Mouse (Mus musculus) megakaryocyte, adult 5-6 weeks (primary cell): Measurements from ENCODE around the gene Nsrp1. TPM values are rescaled to one million over a fixed set of nuclear protein-coding genes. Genes with fewer than 3 reads are reported as not detected.
A peak's percentile ranks its signal among the peaks of the same experiment; 100 is the strongest.
"Not testable (repeated sequence)": the region's sequence is repeated elsewhere in the genome, so short reads cannot be mapped to it uniquely, and the experiment has no call there.

ENCODE experiments used
- ATAC-seq: 2 replicates; pipeline ENCODE4 v1.8.0; 2016; ENCODE audit warnings: mild to moderate bottlenecking, inconsistent platforms; ENCODE audit not compliant: poor library complexity, severe bottlenecking
- total RNA-seq, 2 experiments: library from RNA; stranded (forward) in 1 of 2; stranded (reverse) in 1 of 2; fragments of 153-499, 151-499 nt in 1 of 2; fragments of 221-1000, 200-1000 nt in 1 of 2; gene quantifications; 2 replicates each; pipeline versions ENCODE4 v1.2.3 to v1.2.4; 2015 to 2017

Nsrp1 gene
- total RNA-seq (2015): 24.4 and 41.4 TPM in 2 replicates
- 22.6 and 27.0 TPM in 2 replicates for total RNA-seq (2017)

DNA sequence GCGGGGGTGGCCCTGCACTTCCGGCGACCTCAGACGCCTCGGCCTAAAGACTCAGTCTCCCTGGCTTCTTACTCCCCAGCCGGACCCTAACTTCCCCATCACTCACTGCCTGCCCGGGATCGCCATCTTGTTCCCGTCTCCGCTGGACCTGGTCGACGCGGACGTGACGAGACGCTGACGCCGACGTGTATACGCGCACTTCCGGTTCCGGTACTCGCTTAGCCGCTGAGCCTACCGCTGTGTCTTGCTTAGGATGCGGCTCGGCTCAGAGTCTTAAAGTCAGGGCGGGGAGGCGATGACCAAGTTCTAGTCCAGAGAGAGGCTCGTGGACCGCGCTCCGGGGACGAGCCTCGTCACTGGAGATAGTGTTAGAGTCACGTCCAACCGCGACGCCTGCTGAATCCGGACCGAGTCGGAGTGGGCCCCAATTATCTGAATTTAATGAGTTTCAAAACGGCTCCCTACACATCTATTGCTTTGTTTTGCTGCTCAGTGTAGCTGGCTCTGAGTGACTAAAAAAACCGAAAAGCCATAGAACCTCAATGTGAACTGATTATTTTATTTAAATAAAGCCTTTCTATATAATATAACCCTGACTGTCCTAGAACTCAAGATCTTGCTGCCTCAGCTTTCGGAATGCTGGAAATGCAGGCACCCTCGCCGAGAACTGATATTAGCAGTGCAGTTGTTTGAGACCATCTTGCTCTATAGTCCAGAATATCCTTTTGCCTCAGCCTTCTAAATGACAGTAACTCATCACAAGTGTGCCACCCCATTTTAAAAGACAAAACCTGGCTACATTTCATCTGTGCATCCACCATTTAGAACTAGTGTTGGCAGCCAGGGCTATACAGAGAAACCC lies at the start of gene Nsrp1:
Nsrp1 (minus strand) TSS at position 163 of the 862 bp plus-strand sequence.
- peak; percentile 100 for ATAC-seq

- 0 out of 2 replicates have a peak, but pooled peaks have one; percentile 18 for ATAC-seq
These were observed 32.9 kb upstream of the Nsrp1 start for GRCm38 (mm10) chr11:77111141-77111540.

GRCm38 (mm10) chr11:77108442-77108841 lies 30.2 kb upstream of the Nsrp1 start:
- no peak for ATAC-seq

GRCm38 (mm10) chr11:77107872-77108271 lies 29.6 kb upstream of the Nsrp1 start:
- not testable (repeated sequence) for ATAC-seq

DNA sequence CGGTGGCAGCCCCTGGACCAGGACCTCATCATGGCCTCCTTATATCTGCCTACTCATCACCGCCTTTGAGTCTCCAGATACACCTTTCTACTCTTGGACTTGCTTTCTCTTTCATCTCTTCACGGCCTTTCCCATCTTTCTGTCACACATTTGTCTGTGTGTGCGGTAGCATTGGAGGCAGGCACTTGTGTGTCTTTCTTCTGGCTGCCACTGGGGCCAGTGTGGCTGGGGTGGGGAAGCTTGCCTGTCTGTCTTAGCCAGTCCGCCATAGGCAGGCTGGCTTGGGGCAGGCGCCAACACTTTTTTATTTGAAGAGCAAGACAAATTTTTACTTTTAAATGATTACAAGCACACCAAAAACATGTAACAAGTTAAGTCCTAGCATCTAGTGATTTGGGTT lies 28.7 kb upstream of the Nsrp1 start:
- no peak for ATAC-seq

GRCm38 (mm10) chr11:77100137-77100937 lies 22.1 kb upstream of the Nsrp1 start:
- ATAC-seq: peak; percentile 73

- ATAC-seq: no peak
These were observed 20.2 kb upstream of the Nsrp1 start for GRCm38 (mm10) chr11:77098332-77098972.

GRCm38 (mm10) chr11:77096991-77097390 lies 18.8 kb upstream of the Nsrp1 start:
- no peak for ATAC-seq

GRCm38 (mm10) chr11:77096581-77096980 lies 18.3 kb upstream of the Nsrp1 start:
- ATAC-seq: no peak

- no peak for ATAC-seq
These were observed 17.0 kb upstream of the Nsrp1 start for GRCm38 (mm10) chr11:77095206-77095605.

GRCm38 (mm10) chr11:77094136-77094535 lies 15.9 kb upstream of the Nsrp1 start:
- ATAC-seq: no peak

- ATAC-seq: peak; percentile 27; the same call in 1 of the 2 replicates
These were observed 15.0 kb upstream of the Nsrp1 start for GRCm38 (mm10) chr11:77093208-77093607.

- no peak for ATAC-seq
These were observed 10.9 kb upstream of the Nsrp1 start for GRCm38 (mm10) chr11:77089162-77089561.

DNA sequence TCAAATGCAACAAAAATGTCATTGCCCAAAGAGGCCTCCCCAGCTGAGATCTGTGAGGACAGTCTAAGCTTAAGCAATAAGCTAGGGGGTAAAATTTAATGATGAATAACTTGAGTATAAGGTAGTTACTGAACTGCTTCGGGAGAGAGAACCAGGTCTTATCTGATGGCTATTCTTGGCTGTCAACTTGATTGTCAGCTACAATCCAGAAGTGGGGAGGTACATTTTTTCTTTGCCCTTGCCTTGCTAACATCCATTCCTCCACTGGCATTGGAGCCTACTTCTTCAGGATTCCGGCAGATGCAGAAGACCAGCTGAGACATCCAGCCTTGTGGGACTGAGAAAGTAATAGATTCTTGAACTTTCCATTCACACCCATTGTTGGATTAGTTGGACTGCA lies 8.8 kb upstream of the Nsrp1 start:
- no peak for ATAC-seq

GRCm38 (mm10) chr11:77084001-77084682 lies 5.9 kb upstream of the Nsrp1 start:
- ATAC-seq: no peak

DNA sequence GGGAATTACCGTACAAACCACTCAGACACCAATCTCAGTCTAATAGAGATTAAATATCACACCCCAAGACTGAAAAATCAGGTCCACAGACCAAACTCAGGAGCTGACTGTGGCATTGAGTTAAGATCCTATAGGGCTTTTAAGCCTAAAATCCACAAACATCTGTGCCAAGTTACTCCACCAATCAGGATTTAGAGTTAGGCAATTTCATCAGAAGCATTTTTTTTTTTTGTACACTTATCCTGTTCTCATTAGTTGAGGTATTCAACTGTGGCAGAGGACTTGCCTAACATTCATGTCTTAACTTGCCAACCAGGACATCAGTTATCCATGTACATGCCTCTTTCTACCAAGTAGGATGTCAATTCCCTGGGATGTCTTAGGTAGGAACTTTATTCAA lies 1.1 kb upstream of the Nsrp1 start:
- no peak for ATAC-seq

- no peak; the same call in 1 of the 2 replicates for ATAC-seq
These were observed 443 bp downstream of the Nsrp1 start for GRCm38 (mm10) chr11:77077792-77078191.

GRCm38 (mm10) chr11:77077331-77077730 lies 904 bp downstream of the Nsrp1 start:
- ATAC-seq: not testable (repeated sequence)

GRCm38 (mm10) chr11:77070721-77071120 lies 7.5 kb downstream of the Nsrp1 start:
- ATAC-seq: no peak

- ATAC-seq: no peak
These were observed 9.4 kb downstream of the Nsrp1 start for GRCm38 (mm10) chr11:77068825-77069224.

DNA sequence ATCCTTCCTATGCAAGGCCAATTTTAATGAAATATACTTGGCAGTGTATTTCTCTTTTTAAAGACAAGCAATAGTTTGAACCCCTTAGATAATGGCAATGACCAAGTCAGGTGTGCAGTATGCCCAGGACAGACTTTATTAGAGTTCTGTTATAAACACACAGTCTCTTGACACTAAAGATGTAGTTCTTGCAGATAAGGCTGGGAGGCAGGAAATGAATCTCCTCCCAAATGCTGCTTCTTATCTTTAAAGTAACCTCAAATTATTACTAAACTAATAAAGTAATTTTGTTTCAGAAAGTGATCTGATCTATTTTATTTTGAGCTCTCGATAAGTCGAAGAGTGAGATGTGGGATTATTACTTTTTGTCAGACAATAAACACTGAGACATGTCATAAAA lies 14.8 kb downstream of the Nsrp1 start:
- ATAC-seq: no peak
